Mouse (Mus musculus) megakaryocyte, embryonic 14.5 days (primary cell): ENCODE data around the gene Arpc2. TPM values are rescaled to one million over a fixed set of nuclear protein-coding genes. Genes with fewer than 3 reads are reported as not detected.

ENCODE experiments used
- H3K27me3 ChIP-seq: replicated peaks from 2 replicates; pipeline ENCODE3; 2012; ENCODE audit warnings: inconsistent platforms
- H3K36me3 ChIP-seq: replicated peaks from 2 replicates; pipeline ENCODE3; 2012; ENCODE audit warnings: low read length, inconsistent platforms, mixed read lengths
- H3K4me1 ChIP-seq: 2 replicates; pipeline ENCODE4 v1.6.1; 2012; ENCODE audit warnings: inconsistent platforms
- H3K4me3 ChIP-seq: replicated peaks from 2 replicates; pipeline ENCODE3; 2012; ENCODE audit warnings: moderate library complexity, mild to moderate bottlenecking, inconsistent platforms
- H3K9me3 ChIP-seq: 2 replicates; pipeline ENCODE4 v1.6.1; 2012; ENCODE audit warnings: inconsistent platforms
- FLI1 ChIP-seq: IDR thresholded peaks from 2 replicates; pipeline ENCODE4 v1.6.1; 2012; ENCODE audit warnings: low read length, inconsistent platforms, mixed read lengths
- GATA1 ChIP-seq: IDR thresholded peaks from 3 replicates; pipeline ENCODE4 v1.6.1; 2012; ENCODE audit warnings: mixed read lengths, low read length, inconsistent platforms, borderline replicate concordance
- polyA plus RNA-seq: library from polyadenylated mRNA; stranded (reverse); fragments of >175 nt; gene quantifications from 2 replicates; pipeline ENCODE4 v1.2.3, GENCODE M21; 2012; ENCODE audit warnings: low replicate concordance; ENCODE audit not compliant: insufficient read depth

Gene Arpc2
- polyA plus RNA-seq, 1 experiment = 817 TPM

- peaks cover 48% of the 10 kb centered on the region for H3K4me1 ChIP-seq
- no peaks in the 10 kb centered on the region for H3K36me3 ChIP-seq
- H3K27me3 ChIP-seq = no peaks in the 10 kb centered on the region
- no peaks in the 10 kb centered on the region for H3K9me3 ChIP-seq
- TF ChIP-seq FLI1 (no peak), GATA1 (no peak)
- no peak overlapping the region for H3K4me3 ChIP-seq
These were observed 32.4 kb upstream of the Arpc2 start for GRCm38 (mm10) chr1:74203457-74203856.

- H3K9me3 ChIP-seq = no peaks in the 10 kb centered on the region
- peak overlapping the region; percentile 59 for H3K4me3 ChIP-seq
- peaks cover 4% of the 10 kb centered on the region for H3K27me3 ChIP-seq
- H3K4me1 ChIP-seq = peaks cover 38% of the 10 kb centered on the region
- no peaks in the 10 kb centered on the region for H3K36me3 ChIP-seq
- no peak for TF ChIP-seq GATA1
- TF ChIP-seq FLI1 = no peak
These were observed 30.0 kb upstream of the Arpc2 start for GRCm38 (mm10) chr1:74205881-74206280.

DNA sequence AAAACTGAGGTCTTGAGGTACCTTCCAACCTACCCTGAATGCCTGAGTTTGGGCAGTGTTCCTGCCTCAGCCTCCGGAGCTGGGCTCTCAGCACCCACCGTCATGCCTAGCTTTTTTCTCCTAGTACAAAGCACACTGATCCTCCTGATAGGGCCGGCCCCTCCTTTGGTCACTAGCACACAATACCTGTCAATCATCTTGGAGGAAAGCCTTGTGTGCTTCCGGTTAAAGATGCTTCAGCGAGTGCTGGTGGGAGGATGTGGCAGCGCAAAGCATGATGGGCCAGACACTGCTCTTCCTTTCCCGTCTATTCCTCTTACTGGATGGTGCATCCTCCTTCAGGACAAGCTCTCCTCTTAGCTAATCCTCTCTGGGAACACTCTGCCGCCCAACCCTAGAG, 29.2 kb upstream of the Arpc2 start:
- peak overlapping the region; percentile 13 for H3K4me3 ChIP-seq
- TF ChIP-seq GATA1 = no peak
- no peak for TF ChIP-seq FLI1
- peaks cover 31% of the 10 kb centered on the region for H3K4me1 ChIP-seq
- H3K36me3 ChIP-seq = no peaks in the 10 kb centered on the region
- H3K27me3 ChIP-seq = peaks cover 4% of the 10 kb centered on the region
- no peaks in the 10 kb centered on the region for H3K9me3 ChIP-seq

DNA sequence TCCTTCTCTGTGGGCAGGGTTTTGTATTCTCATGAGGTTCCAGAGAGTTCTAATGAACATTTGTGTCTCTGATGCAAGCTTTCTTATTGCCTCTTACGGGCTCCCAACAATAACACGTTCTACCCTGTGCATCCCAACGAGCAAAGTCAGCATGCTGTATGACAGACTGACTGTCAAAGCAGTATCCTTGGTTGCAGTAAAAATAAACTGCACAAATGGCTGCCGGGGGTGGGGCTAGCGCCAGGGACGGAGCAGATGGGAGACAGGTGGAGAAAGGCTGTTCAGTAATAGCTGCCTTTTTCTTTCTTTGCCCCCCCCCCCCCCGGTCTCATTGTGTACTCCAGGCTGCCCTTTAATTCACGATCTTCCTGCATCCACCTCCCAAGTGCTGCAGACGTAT, 28.0 kb upstream of the Arpc2 start:
- Histone ChIP-seq H3K36me3 (no peaks in the 10 kb centered on the region), H3K9me3 (no peaks in the 10 kb centered on the region), H3K4me1 (peaks cover 30% of the 10 kb centered on the region), H3K4me3 (no peak overlapping the region), H3K27me3 (peaks cover 4% of the 10 kb centered on the region)
- TF ChIP-seq GATA1 (no peak), FLI1 (no peak)

DNA sequence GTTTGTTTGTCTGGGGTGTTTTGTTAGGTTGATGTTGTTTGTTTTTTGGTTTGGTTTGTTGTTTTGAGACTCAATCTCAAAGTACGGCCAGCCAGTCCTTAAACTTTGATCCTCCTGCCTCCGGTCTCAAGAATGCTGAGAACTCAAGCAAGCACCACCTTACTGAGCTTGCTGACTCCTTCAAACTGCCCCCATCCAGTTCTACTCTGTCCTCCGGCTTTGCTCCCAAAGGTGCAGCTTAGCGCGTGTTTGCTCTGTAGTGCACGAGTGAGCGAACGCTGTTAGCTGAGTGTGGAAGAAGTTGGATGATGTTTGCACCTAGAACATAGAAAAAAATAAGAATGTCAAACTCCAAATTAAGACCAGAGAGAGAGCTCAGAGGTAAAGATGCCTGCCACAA, 26.9 kb upstream of the Arpc2 start:
- TF ChIP-seq GATA1 = no peak
- no peak for TF ChIP-seq FLI1
- Histone ChIP-seq H3K36me3 (no peaks in the 10 kb centered on the region), H3K4me1 (peaks cover 30% of the 10 kb centered on the region), H3K27me3 (peaks cover 4% of the 10 kb centered on the region), H3K4me3 (no peak overlapping the region), H3K9me3 (no peaks in the 10 kb centered on the region)

- H3K9me3 ChIP-seq = no peaks in the 10 kb centered on the region; the same call in 1 of the 2 replicates
- H3K36me3 ChIP-seq = no peaks in the 10 kb centered on the region
- H3K4me1 ChIP-seq = peaks cover 2% of the 10 kb centered on the region
- H3K4me3 ChIP-seq = no peak overlapping the region
- TF ChIP-seq FLI1 (no peak), GATA1 (no peak)
- peaks cover 6% of the 10 kb centered on the region for H3K27me3 ChIP-seq
These were observed 16.0 kb upstream of the Arpc2 start for GRCm38 (mm10) chr1:74219922-74220321.

- H3K36me3 ChIP-seq = peaks cover 2% of the 10 kb centered on the region
- peaks cover 35% of the 10 kb centered on the region for H3K4me1 ChIP-seq
- H3K27me3 ChIP-seq = no peaks in the 10 kb centered on the region
- no peaks in the 10 kb centered on the region; the same call in 1 of the 2 replicates for H3K9me3 ChIP-seq
- TF ChIP-seq FLI1 (no peak), GATA1 (no peak)
- peak overlapping the region; percentile 57 for H3K4me3 ChIP-seq
These were observed 8.6 kb upstream of the Arpc2 start for GRCm38 (mm10) chr1:74227317-74227716.

GRCm38 (mm10) chr1:74229942-74230341, 5.9 kb upstream of the Arpc2 start:
- no peak for TF ChIP-seq FLI1
- no peak for TF ChIP-seq GATA1
- Histone ChIP-seq H3K9me3 (no peaks in the 10 kb centered on the region), H3K27me3 (no peaks in the 10 kb centered on the region), H3K36me3 (peaks cover 2% of the 10 kb centered on the region), H3K4me3 (no peak overlapping the region), H3K4me1 (peaks cover 44% of the 10 kb centered on the region)

GRCm38 (mm10) chr1:74230992-74231391, 4.9 kb upstream of the Arpc2 start:
- TF ChIP-seq GATA1 (no peak), FLI1 (no peak)
- Histone ChIP-seq H3K9me3 (no peaks in the 10 kb centered on the region), H3K4me3 (no peak overlapping the region), H3K27me3 (no peaks in the 10 kb centered on the region), H3K36me3 (peaks cover 2% of the 10 kb centered on the region), H3K4me1 (peaks cover 52% of the 10 kb centered on the region)

DNA sequence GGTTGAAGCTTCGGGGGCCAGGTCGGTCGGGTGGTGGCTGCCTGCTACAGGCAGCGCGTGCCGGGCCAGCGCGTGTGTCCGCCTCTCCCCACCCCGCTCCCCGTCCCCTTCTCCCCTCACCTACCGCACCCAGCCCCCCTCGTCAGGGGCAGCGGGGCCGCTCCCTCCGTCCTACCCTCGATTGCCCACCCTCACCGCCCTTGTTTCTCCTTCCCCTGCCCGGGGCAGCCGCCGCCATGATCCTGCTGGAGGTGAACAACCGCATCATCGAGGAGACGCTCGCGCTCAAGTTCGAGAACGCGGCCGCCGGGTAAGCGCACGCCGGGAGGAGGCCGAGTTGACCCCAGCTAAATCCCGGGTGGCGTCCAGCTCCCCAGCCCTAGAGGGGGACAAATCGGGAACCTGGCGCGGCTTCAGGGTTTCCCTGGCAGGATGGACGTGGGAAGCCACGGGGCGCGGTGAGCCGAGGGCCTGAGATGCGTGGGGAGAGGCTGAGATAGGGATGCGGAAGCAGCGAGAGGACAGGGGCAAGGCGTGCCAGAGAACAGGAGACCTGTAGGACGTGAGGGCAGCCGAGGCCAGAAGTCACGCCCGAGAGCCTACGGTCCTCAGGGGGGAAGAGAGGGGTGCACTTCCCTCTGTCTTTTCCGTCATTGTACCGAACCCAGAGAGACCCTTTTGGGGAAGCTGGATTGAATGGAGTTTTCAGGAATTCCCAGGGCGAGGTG, 870 bp downstream of the Arpc2 start:
- H3K4me1 ChIP-seq = peaks cover 52% of the 10 kb centered on the region
- no peaks in the 10 kb centered on the region for H3K9me3 ChIP-seq
- H3K36me3 ChIP-seq = peaks cover 28% of the 10 kb centered on the region
- TF ChIP-seq GATA1 (no peak), FLI1 (no peak)
- H3K4me3 ChIP-seq = peak overlapping the region; percentile 100
- H3K27me3 ChIP-seq = no peaks in the 10 kb centered on the region
